Mouse (Mus musculus): ENCODE results near the gene Mrpl1.
A peak's percentile ranks its signal among the peaks of the same experiment; 100 is the strongest.

The Mrpl1 gene

GRCm38 (mm10) chr5:96209459-96209858 is at the start of gene Mrpl1:
TSS of gene Mrpl1 (plus strand) at chr5:96209493.
- peak; percentile 70 for DNase-seq

DNA sequence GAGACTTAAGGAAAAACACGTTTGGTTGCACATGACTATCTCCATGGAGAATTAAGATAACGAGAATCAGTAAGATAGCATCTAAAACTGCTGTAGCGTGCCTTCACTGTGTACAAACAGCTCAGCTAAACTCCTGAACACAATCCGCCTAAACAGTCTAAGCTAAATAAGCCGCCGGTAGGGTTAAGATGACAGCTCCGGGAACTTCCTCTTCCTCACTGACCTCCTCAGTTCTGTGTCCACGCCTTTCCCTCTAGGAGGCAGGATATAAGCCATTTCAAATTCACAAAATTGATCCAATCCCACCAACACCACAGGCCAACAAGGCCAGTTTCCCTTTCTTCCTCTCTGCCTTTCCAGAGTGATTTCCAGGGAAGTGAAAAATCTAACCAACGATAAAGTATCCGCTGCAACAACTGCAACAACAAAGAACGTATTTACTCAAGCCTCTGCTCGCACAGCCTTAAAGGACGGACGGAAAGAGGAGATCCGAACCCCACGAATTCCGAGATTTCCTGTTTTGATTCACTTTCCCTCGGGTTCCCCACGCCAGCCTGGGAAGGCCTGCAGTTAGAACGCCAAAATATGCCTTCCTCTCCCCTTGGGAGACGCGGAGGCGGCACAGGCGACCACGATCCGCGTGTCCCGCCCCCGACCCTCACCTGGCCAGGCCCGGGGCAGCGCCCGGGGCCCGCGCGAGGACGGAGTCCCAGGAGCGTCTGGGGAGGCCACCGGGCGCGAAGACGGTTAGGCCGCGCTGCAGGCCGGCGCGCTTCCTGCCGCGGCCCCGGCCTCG is 48.6 kb upstream of the Mrpl1 start:
- peak; percentile 47 for DNase-seq

GRCm38 (mm10) chr5:96161263-96161577 is 48.1 kb upstream of the Mrpl1 start:
- DNase-seq: no peak

DNA sequence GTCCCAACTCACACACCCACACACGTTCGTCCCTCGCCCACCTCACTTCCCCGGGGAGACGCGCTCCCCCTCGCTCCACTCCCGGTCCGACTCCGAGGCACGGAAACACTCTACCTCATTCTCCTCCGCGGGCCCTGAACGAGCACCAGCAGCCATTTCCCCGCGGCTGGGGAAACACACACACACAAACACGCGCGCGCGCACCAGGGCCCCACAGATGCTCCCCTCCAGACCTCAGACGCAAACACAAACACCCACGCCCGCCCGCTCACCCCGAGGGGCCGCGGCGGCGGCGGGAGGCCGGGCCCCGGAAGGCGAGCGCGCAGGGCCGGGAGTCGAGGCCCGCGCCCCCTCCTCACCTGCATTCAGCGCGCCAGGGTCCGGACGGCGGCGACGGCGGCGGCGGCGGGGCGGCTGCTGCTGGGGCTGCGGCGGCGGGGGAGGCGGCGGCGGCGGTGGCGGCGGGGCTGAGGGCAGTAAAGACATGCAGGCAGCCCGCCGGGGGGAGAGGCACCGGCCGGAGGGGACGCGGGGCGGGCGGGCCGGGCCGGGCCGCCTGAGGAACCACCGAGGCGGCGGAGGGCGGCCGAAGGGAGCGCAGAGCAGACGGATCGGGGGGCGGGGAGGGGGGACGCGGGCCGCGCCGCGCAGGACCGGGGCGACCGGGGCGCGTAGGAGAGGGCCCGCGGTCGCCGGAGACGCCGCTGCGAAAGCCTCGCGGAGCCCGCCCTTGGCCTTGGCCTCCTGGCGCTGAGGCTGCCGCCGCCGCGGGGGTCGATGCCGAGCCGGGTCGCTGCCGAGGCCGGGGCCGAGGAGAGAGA is 47.5 kb upstream of the Mrpl1 start:
- DNase-seq: peak; percentile 82

DNA sequence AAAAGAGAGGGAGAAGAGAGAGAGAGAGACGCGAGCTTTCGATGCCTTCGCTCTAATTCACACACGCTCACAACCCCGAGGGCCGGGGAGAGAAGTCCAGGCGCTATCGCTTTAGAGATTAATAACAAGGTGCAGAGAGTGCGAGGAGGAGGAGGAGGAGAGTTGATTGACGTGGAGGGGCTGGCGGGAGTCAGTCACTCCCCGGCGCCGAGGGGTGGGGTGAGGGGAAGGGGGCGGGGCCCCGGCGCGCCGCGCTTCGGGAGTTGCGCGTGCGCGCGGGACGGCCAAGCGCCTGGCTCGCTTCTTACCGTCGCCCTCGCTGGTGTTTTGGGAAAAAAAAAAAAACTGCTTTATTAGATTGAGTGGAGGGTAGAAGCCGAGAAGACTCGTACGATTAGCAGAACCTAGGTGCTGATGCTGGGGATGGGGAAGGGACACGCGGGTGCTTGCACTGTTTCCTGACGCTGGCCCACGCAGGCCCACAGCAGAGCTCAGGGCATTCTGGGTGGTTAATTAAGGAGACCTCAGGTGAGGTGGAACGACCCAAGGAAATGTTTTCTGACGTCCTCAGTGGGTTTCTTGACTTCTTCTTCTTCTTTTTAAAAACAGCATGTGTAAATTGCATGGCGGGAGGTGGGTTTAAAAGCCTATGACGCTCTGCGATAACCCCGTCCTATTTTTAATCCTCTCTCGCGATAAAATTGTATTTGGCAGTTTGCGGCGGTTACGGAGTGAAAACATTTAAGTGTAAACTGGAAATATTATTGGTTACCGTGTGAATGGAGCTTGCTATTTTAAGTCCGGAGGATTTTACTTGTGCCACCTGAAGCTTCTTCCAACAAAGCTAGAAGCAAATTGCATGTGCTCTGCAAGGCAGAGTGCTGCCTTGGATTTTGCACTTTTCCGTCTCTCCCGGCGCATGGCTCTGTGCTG is 46.6 kb upstream of the Mrpl1 start:
- peak; percentile 83 for DNase-seq

- no peak for DNase-seq
These were observed 45.8 kb upstream of the Mrpl1 start for GRCm38 (mm10) chr5:96163396-96164020.

GRCm38 (mm10) chr5:96164021-96164411 is 45.3 kb upstream of the Mrpl1 start, which contains the start of gene Cnot6l:
TSS of gene Cnot6l (minus strand) at chr5:96164171.
- peak; percentile 73 for DNase-seq

- DNase-seq: no peak
These were observed 42.5 kb upstream of the Mrpl1 start for GRCm38 (mm10) chr5:96166761-96167160.

- no peak for DNase-seq
These were observed 38.9 kb upstream of the Mrpl1 start for GRCm38 (mm10) chr5:96170443-96170842.

GRCm38 (mm10) chr5:96171765-96172164 is 37.5 kb upstream of the Mrpl1 start:
- no peak for DNase-seq

DNA sequence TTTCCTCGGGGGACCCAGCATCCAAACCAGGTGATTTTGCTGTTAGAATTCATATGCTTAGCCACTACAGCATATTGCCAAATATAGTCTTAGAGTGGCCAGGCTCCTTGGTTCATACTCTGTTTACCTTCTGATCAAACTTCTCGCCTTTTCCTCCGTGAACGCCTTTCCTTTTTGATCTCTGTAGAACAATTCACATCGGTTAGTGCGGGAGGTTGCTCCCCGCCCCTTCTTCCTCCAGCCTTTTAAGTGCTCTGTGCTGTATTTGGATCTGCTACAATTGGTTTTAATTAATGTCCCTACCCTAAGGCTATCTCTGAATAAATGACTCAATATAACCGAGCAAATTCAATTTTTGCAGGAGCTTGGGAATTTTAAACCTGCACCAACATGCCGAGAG is 33.2 kb upstream of the Mrpl1 start:
- DNase-seq: peak; percentile 22

DNA sequence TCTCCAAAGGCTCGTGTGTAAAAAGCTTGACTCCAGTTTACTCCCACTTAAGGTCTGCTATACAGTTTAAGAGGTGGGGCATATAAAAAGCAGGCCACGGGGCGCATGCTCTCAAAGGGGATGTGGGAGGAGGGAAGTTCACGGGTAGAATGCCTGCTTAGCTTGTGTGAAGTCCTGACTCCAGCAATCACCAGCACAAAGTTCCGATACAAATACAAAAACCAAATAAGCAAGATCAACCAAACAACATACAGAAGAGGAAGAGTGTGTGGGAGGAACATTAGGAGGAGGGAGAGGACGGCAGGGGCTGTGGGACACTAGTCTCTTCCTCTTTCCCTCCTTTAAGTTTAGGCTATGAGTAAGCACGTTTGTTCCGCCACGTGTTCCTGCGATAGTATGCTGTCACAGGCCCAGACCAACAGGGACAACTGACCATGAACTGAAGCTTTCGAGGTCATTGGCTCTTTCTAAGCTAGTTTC is 32.4 kb upstream of the Mrpl1 start:
- DNase-seq: no peak

DNA sequence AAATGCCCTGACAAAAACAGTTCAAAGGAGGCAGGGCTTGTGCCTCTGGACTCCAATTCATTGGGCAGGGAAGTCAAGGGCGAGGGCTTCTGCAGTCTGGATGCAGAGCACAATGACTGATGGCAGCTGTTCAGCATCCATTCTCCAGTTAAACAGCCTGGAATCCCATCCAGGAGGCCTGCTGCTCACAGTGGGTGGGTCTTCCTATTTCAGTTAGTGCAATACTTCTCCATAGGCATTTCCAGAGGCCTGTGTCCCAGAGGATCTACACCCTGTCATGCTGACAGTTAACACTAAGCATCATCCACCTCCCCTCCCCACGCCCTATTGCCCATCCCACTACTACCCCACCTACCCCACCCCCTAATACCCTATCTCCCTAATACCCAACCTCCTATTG is 26.1 kb upstream of the Mrpl1 start:
- no peak for DNase-seq

GRCm38 (mm10) chr5:96183987-96184386 is 25.3 kb upstream of the Mrpl1 start:
- DNase-seq: no peak

- DNase-seq: no peak
These were observed 19.5 kb upstream of the Mrpl1 start for GRCm38 (mm10) chr5:96189761-96190160.

DNA sequence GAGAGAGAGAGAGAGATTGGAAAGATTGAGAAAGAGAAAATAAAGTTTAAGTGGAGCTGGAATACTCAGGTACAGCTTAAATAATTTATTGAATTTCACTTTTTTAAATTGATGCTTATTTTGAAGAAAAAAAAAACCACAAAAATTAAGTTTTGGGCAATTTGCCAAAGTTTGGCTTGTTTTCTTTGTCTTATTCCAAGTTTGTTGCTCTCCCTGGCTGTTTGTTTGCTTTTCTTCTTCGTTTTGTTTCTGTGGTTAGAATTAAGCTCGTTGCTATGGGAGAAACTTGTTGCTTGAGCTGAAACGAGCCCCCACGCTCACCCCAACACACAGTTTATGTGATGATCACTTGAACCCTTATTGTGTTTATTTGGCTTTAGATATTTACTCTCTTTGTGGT is 18.0 kb upstream of the Mrpl1 start:
- DNase-seq: no peak

- no peak for DNase-seq
These were observed 12.7 kb upstream of the Mrpl1 start for GRCm38 (mm10) chr5:96196547-96197052.

- DNase-seq: no peak
These were observed 11.0 kb upstream of the Mrpl1 start for GRCm38 (mm10) chr5:96198271-96198670.

- DNase-seq: no peak
These were observed 9.0 kb upstream of the Mrpl1 start for GRCm38 (mm10) chr5:96200269-96200668.

- DNase-seq: no peak
These were observed 7.7 kb upstream of the Mrpl1 start for GRCm38 (mm10) chr5:96201462-96202154.

DNA sequence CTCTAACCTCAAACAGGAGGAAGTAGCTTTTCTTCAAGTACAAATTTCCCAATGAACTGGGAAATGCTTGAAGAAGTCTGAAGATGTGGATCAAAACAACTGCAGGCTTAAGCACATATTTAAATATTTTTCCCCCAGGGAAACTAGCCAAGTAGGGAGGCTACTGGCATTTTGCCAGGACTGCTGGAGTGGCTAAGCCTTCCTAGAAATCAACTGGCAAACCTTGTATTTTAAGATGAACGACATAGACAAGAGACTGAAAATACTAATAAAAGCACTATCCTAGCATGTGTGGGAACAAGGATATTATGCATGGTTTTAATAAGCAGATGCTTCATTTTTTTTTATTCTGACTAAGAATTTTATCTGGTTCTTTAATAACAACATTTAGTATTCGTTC is 2.4 kb upstream of the Mrpl1 start:
- DNase-seq: no peak

GRCm38 (mm10) chr5:96207531-96207930 is 1.8 kb upstream of the Mrpl1 start:
- no peak for DNase-seq

Data from thymus, postnatal 25 days (tissue).